32 mouse cellular contexts compared by ENCODE assay signal in the genomic region with DNA sequence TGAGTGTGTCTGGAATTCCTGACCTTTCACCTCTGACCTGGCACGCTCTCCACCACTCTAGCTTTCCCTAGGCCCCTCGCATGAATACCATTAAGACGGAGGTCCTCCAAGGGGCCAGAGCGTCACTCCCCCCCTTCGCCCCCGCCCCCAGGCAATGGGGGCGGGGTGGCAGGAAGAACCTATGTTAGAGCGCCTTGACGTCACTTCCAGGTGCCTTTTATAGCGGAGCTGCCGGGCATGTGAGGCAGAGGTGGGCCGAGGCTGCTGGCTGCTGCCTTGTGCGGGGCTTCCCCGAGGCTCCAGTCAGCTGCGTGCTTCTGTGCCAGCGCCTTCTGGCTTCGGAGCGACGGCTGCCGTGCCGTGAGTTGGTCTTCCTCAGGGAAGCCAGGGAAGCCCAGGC. TPM values are rescaled to one million over a fixed set of nuclear protein-coding genes. Genes with fewer than 3 reads are reported as not detected.
DNase-seq lines count a peak whose midpoint lies in the region; ATAC-seq and TF ChIP-seq lines count a peak whose summit lies in the region.
"Had no signal": no experiment of that assay in that cellular context is flagged by ENCODE, and none has a peak within 500 bp of the region (broad histone marks: within the 10 kb centered on the region; RNA-seq: fewer than 3 reads in every experiment).

A gene (plus strand): TSS at position 219 of the 400 bp plus-strand sequence.

- 96% methylated on average over 21 of the region's 21 CpGs for WGBS in forebrain, embryonic 15.5 days
- WGBS in forebrain, embryonic 16.5 days = 97% methylated on average over 21 of the region's 21 CpGs
- WGBS in kidney, embryonic 15.5 days = 95% methylated on average over 21 of the region's 21 CpGs
- 97% methylated on average over 21 of the region's 21 CpGs for WGBS in kidney, adult 2 months

- 0 out of 2 replicates have a peak, but pooled peaks have one; percentile 23 for ATAC-seq in forebrain, embryonic 15.5 days (replicated peaks)
- ATAC-seq in forebrain, embryonic 16.5 days = no peak
- peak; percentile 29; the same call in 1 of the 2 replicates for ATAC-seq in kidney, embryonic 15.5 days (replicated peaks; ENCODE audit: low FRiP score)
- ATAC-seq: forebrain, embryonic 14.5 days had no signal

- TF ChIP-seq CTCF in kidney, adult 2 months (conservative IDR thresholded peaks at IDR 0.05; ENCODE audit: insufficient read depth, insufficient read length, low read depth, low read length) = no peak
- TF ChIP-seq CTCF in testis, adult 2 months (IDR thresholded peaks at IDR 0.05; ENCODE audit: control insufficient read depth, insufficient read depth, insufficient replicate concordance, low read depth, low read length) = no peak

- H3K9me3 ChIP-seq in forebrain, embryonic 15.5 days = no peaks in the 10 kb centered on the region
- H3K9me3 ChIP-seq in forebrain, embryonic 16.5 days (ENCODE audit: control insufficient read depth, low read length) = no peaks in the 10 kb centered on the region
- 0 out of 2 replicates have a peak, but pooled peaks cover 4% of the 10 kb centered on the region for H3K9me3 ChIP-seq in kidney, embryonic 15.5 days (replicated peaks)
- H3K9me3 ChIP-seq: limb, embryonic 15.5 days; midbrain, embryonic 12.5 days had no signal

- no peak within 1 kb of the TSS for H3K27ac ChIP-seq in forebrain, embryonic 15.5 days (replicated peaks)
- H3K27ac ChIP-seq in forebrain, embryonic 16.5 days (ENCODE audit: low read length) = no peak within 1 kb of the TSS
- no peak within 1 kb of the TSS for H3K27ac ChIP-seq in kidney, embryonic 15.5 days
- H3K27ac ChIP-seq in kidney, adult 2 months (ENCODE audit: insufficient read depth, low read depth, low read length) = no peak within 1 kb of the TSS
- peak within 1 kb of the TSS; percentile 88 for H3K27ac ChIP-seq in testis, adult 2 months (ENCODE audit: control insufficient read depth, insufficient read depth, low read depth, low read length)
- H3K27ac ChIP-seq: embryonic facial prominence, embryonic 13.5 days; kidney, postnatal 0 days; left cerebral cortex, adult 2 months; limb, embryonic 15.5 days; liver, embryonic 15.5 days; midbrain, embryonic 12.5 days; stomach, postnatal 0 days had no signal

- no peak within 1 kb of the TSS for H3K4me3 ChIP-seq in forebrain, embryonic 15.5 days
- H3K4me3 ChIP-seq in forebrain, embryonic 16.5 days (replicated peaks; ENCODE audit: low read length) = no peak within 1 kb of the TSS
- H3K4me3 ChIP-seq in kidney, embryonic 15.5 days (replicated peaks) = no peak within 1 kb of the TSS
- no peak within 1 kb of the TSS for H3K4me3 ChIP-seq in kidney, adult 2 months (ENCODE audit: insufficient read depth, low read depth, low read length)
- peak within 1 kb of the TSS; percentile 94 for H3K4me3 ChIP-seq in testis, adult 2 months (ENCODE audit: control insufficient read depth, low read depth, low read length)
- H3K4me3 ChIP-seq: embryonic facial prominence, embryonic 13.5 days; erythroblast, embryonic 14.5 days; left cerebral cortex, adult 2 months; limb, embryonic 15.5 days; liver, embryonic 15.5 days; midbrain, embryonic 12.5 days had no signal

- no peak for TF ChIP-seq POLR2A in kidney, adult 2 months (IDR thresholded peaks at IDR 0.05; ENCODE audit: low read depth, low read length)
- TF ChIP-seq POLR2A in testis, adult 2 months (IDR thresholded peaks at IDR 0.05; ENCODE audit: control insufficient read depth, low read depth, low read length) = peak; percentile 100

- H3K36me3 ChIP-seq in forebrain, embryonic 15.5 days = no peaks in the 10 kb centered on the region
- no peaks in the 10 kb centered on the region for H3K36me3 ChIP-seq in forebrain, embryonic 16.5 days (ENCODE audit: control insufficient read depth, insufficient read depth)
- H3K36me3 ChIP-seq in kidney, embryonic 15.5 days = no peaks in the 10 kb centered on the region
- no peaks in the 10 kb centered on the region for H3K36me3 ChIP-seq in kidney, adult 2 months (ENCODE audit: control insufficient read depth, insufficient read depth, low read length)
- no peaks in the 10 kb centered on the region for H3K36me3 ChIP-seq in testis, adult 2 months (ENCODE audit: control insufficient read depth, insufficient read depth, low read length)
- H3K36me3 ChIP-seq: embryonic facial prominence, embryonic 13.5 days; limb, embryonic 15.5 days; liver, embryonic 15.5 days; midbrain, embryonic 12.5 days had no signal

- no peak within 1 kb of the TSS for H3K9ac ChIP-seq in forebrain, embryonic 15.5 days (replicated peaks)
- H3K9ac ChIP-seq in forebrain, embryonic 16.5 days (replicated peaks; ENCODE audit: low read depth, low read length) = no peak within 1 kb of the TSS
- H3K9ac ChIP-seq in kidney, embryonic 15.5 days = no peak within 1 kb of the TSS
- H3K9ac ChIP-seq: embryonic facial prominence, embryonic 13.5 days; limb, embryonic 15.5 days; liver, embryonic 15.5 days; midbrain, embryonic 12.5 days had no signal

- no peaks in the 10 kb centered on the region for H3K27me3 ChIP-seq in forebrain, embryonic 15.5 days
- H3K27me3 ChIP-seq in forebrain, embryonic 16.5 days (replicated peaks; ENCODE audit: control insufficient read depth, insufficient read depth, low read length) = no peaks in the 10 kb centered on the region
- no peaks in the 10 kb centered on the region for H3K27me3 ChIP-seq in kidney, embryonic 15.5 days
- no peaks in the 10 kb centered on the region for H3K27me3 ChIP-seq in kidney, adult 2 months (replicated peaks; ENCODE audit: control insufficient read depth, insufficient read depth, low read length)
- H3K27me3 ChIP-seq in testis, adult 2 months (ENCODE audit: control insufficient read depth, insufficient read depth, low read length) = no peaks in the 10 kb centered on the region
- H3K27me3 ChIP-seq: embryonic facial prominence, embryonic 13.5 days; limb, embryonic 15.5 days; liver, embryonic 15.5 days; midbrain, embryonic 12.5 days had no signal

- DNase-seq in kidney, adult 2 months = no peak
- DNase-seq in ES-CJ7 (ENCODE audit: low read depth, low spot score) = peak; percentile 65
- no peak for DNase-seq in adrenal gland, postnatal 14 days
- no peak for DNase-seq in adrenal gland, adult (ENCODE audit: inconsistent age in 2 of 2, low spot score in 1 of 2)
- DNase-seq: adrenal gland, adult 2 months; cerebellum, adult 2 months; cerebellum, postnatal 25 days; gastrocnemius, postnatal 14 days; heart, adult 18-20 months; heart, postnatal 36 days; kidney, adult 11 months; layer of hippocampus, adult 9-11 months; left cerebral cortex, postnatal 4 days; thymus, postnatal 14 days had no signal

- H3K4me2 ChIP-seq in forebrain, embryonic 15.5 days (replicated peaks) = no peak within 1 kb of the TSS
- H3K4me2 ChIP-seq in forebrain, embryonic 16.5 days (ENCODE audit: low read length) = no peak within 1 kb of the TSS
- no peak within 1 kb of the TSS for H3K4me2 ChIP-seq in kidney, embryonic 15.5 days
- H3K4me2 ChIP-seq: embryonic facial prominence, embryonic 13.5 days; limb, embryonic 15.5 days; liver, embryonic 15.5 days; midbrain, embryonic 12.5 days had no signal

- no peaks in the 10 kb centered on the region for H3K4me1 ChIP-seq in forebrain, embryonic 15.5 days
- H3K4me1 ChIP-seq in forebrain, embryonic 16.5 days (replicated peaks; ENCODE audit: control insufficient read depth, insufficient read depth, low read length) = no peaks in the 10 kb centered on the region
- H3K4me1 ChIP-seq in kidney, embryonic 15.5 days = no peaks in the 10 kb centered on the region
- no peaks in the 10 kb centered on the region for H3K4me1 ChIP-seq in kidney, adult 2 months (ENCODE audit: control insufficient read depth, insufficient read depth, low read length)
- peaks cover 9% of the 10 kb centered on the region for H3K4me1 ChIP-seq in testis, adult 2 months (ENCODE audit: control insufficient read depth, insufficient read depth, low read length)
- H3K4me1 ChIP-seq: embryonic facial prominence, embryonic 13.5 days; limb, embryonic 15.5 days; liver, embryonic 15.5 days; midbrain, embryonic 12.5 days had no signal

RNA-seq across cellular contexts. Expression of the gene that starts here (rescaled TPM):
- not detected in 2 replicates for polyA plus RNA-seq in forebrain, embryonic 15.5 days (2015; fragmentation: Nextera tagmentation; extraction: Ambion mirVana)
- not detected in 2 replicates for polyA plus RNA-seq in forebrain, embryonic 16.5 days (2015; fragmentation: Nextera tagmentation; extraction: Ambion mirVana)
- polyA plus RNA-seq in kidney, embryonic 15.5 days (2015; fragmentation: Nextera tagmentation; extraction: Ambion mirVana) = not detected in 2 replicates
- polyA plus RNA-seq in kidney, adult 2 months (2012; rRNA removed) = not detected in 2 replicates
- 39.5 and 44.7 TPM in 2 replicates for polyA plus RNA-seq in testis, adult 2 months (2012; rRNA removed)
- not detected in 2 replicates for total RNA-seq in adrenal gland, postnatal 14 days (2021)
- total RNA-seq: adrenal gland, adult 2 months; gastrocnemius, postnatal 14 days; heart, adult 18-20 months; heart, postnatal 36 days; left cerebral cortex, adult 2 months; left cerebral cortex, postnatal 4 days had no signal
- polyA plus RNA-seq: adrenal gland, adult 2 months; cerebellum, adult 2 months; erythroblast, embryonic 14.5 days; forebrain, embryonic 14.5 days; heart, embryonic 14.5 days; kidney, postnatal 0 days; large intestine, adult 2 months; limb, embryonic 15.5 days; liver, embryonic 15.5 days; lung, embryonic 16.5 days; midbrain, embryonic 12.5 days; neural tube, embryonic 11.5 days; small intestine, adult 2 months; stomach, postnatal 0 days had no signal

Comparison
In these comparisons a context has a peak if more than half of its experiments do, and no peak if none do; other contexts are left out.
1. RNA of the gene that starts here (polyA plus RNA-seq): 39.5 to 44.7 TPM in testis, adult 2 months; not detected in forebrain, embryonic 15.5 days, not detected in forebrain, embryonic 16.5 days, not detected in kidney, embryonic 15.5 days and not detected in kidney, adult 2 months; every median in the first group is over 10 times any median in the second.
2. Peak in ATAC-seq in forebrain, embryonic 15.5 days; RNA of the gene not detected or under 1 TPM.
3. Peak in ATAC-seq in kidney, embryonic 15.5 days; RNA of the gene not detected or under 1 TPM.